Mouse (Mus musculus) c-Kit-positive CD71-positive TER-119-positive erythroid progenitor cells, embryonic 14.5 days (primary cell): ENCODE measurements around the gene Prkar1a.
"Not testable (repeated sequence)": the region's sequence is repeated elsewhere in the genome, so short reads cannot be mapped to it uniquely, and the experiment has no call there.

Experiments
- DNase-seq: peaks from one replicate; pipeline ENCODE4 v3.0.0-alpha.2; 2013; ENCODE audit warnings: low spot score

The Prkar1a gene

DNA sequence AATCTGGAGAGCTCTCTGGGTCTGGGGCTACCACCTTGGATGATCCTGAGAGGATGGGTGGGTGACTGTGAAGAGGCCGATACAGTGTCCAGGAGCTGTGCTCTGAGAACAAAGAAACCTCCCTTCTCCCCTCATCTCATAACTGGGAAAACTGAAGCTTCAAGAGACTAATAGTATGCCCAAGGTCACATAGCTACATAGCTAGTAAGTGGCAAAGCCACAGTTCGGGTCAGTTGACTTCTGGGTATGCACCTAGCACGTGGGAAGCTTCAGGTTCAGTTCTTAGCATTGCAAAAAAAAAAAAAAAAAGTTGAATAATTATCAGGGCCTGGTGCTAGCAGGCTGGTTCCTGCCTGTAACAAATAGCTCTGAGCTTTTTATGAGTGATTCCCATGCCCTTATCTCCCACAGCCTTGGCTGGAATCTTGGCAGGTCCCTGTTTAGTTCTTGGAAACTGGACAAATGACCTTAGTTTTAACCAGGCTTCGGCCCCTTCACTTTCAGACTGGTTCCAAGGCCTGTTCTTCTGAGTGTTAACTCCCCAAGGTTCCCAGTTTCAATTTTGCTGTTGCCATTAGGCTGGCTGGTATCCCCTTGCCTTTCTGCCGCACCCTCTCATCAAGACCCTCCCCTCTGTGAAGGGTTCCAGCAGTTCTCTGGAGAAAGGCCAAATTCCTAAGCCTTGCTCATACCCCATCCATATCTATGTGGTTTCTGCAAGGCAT lies 7.5 kb upstream of the Prkar1a start:
- DNase-seq = no peak

DNA sequence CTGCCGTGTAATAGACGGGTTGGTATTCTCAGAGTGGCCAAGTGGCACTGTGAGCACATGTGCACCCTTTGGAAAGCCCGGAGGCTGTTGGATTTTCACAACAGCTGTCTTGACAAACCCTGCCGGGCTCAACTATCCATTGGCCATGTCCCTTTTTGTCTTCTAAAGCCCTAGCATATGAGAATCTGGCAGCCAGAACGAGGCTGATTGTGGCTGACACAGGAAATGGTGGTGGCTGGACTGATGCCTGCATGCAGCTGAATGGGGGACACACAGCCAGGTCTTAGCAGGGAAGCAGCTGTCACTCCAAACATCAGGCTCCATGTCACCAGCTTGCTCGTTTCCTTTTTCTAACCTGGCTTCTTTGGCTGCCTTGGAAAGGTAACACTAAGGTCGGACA lies 695 bp upstream of the Prkar1a start:
- DNase-seq = no peak

DNA sequence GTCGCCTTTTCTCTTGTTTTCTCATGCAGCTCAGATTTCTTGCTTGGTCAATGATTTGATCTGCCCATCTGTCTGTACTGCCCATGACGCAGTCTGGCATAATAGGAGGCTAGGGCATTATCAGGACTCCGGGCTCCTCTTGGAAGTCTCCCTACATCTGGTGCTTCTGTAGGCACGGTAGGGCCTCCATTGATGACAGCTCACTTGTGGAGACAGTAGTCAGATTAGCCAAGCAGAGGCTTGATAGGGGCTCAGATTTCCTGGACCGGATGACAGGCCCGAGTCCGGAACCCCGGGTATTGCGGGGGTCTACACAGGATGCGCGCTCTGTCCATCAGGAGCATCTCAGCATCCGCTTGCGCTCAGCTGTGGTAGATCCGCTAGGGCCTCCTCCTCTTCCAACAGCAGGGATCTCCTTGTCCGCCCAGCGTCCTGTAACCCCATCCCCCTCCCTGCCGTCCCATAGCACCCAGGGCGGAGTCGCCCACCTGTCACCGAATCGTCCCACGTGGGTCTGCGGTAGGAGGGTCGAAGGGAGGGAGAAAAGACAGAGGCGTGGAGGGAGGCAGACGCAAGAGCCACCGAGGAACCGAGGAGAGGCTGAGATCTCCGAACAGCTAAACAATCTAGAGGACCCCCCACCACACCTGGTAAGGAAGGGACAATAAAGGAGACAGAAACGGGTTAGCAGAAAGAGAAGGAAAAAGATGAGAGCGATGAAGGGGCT lies 933 bp downstream of the Prkar1a start:
- DNase-seq = peak; percentile 25

DNA sequence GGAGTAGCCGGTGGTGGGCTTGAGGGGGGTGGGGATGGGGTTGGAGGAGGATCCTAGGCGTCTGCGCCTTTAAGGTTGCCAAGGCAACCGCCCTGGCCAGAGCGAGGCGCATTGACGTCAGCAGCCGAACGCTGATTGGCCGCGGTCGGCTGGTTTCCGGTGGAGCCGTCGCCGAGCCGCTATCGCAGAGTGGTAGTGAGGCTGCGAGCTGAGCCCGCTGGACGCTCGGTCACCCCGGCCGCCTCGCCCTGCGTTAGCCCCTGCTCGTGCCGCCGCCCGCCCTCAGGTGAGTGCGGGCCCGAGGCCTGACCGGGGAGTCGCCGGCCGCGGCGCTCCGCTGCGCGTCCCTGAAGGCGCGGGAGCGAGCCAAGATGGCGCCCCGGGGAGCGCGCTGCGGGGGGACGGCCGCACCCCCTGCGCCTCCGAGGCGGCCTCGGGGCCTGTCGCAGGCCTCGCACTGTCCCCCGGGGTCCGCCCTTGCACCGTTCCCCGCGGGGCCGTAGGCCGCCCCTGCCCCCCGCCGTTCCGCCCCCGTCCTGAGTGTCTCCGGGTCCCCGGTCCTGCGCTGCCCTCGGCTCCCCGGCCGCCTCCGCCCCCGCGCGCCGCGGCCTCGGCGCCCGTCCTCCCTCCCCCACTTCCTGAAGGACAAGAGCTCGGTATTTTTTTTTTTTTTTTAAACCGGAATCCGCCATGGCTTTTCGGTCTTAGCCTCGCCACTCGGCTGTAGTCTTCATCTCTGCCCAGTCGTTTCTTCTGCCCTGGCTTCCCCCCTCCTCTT lies 1.8 kb downstream of the Prkar1a start:
- peak; percentile 82 for DNase-seq

DNA sequence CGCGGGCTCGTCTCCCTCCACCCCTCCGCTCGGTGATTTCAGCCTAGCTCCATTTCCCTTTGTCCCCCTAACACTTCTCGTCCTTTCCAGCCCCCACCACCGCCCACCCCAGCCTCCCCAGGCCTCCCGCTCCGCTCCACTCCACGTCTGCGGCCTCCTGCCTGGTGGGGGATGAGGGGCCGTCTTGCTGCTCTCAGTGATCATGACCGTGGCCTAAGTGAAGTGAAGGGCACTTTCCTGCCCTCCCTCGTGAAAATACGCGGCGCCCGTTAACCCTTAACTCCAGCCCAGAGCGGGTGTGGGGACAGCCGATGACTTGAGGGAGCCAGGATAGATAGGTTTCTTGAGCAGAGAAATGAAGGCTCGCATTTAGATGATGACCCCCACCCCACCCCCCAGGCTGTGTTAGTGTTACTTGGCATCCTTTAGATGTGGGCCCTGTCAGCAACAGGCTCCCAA lies 2.4 kb downstream of the Prkar1a start:
- peak; percentile 17 for DNase-seq

DNA sequence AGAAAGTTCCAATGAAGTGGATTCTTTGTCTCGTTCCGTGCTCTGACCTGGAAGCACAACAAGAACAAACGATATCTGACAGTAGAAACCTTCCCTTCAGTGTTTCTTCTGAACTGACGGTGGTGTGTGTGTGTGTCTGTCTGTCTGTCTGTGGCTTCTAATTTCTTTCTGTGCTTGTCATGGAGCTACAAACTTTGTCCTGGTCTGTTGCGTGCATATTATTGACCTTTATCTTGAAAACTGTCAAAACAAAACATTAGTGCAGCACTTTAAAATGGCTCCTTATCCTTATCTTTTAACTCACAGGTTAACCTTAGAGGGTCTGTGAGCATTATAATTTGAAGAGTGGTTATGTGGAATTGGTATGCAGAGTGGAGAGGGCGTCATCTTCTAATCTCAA lies 3.3 kb downstream of the Prkar1a start:
- no peak for DNase-seq

DNA sequence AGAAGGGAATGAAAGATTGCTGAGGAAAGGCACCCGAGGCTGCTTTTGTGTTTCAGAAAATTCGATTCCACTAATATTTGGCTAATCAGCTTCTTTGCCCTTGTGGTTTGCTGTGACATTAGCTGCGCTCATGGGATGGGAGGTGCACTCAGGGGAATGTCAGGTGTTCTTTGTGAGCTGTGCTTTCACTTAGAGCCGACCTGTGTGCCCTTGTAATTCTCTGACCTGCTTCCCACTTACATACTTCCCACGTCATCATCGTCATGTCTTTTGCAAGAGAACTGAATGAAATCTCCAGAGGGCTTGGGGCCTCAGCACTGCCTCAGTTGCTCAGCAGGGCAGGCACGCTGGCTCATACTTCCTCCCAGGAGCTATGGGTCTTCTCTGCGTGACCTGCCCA lies 4.0 kb downstream of the Prkar1a start:
- no peak for DNase-seq

DNA sequence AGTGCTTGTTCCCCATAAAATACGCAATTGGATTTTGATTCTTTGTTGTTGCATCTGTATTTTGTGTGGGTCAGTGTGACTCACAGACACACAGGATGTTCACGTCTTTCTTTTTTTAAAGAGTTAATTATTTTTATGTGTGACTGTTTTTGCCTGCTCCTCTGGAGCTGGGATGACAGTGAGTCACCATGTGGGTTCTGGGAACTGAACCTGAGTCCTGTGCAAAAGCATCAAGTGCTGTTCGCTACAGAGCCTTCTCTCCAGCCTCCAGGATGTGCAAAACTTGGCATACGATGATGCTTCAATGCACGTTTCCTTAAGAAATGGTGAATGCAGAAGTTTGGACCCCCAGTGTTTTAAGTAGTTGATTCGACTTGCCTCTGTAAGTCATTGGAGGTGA lies 5.4 kb downstream of the Prkar1a start:
- DNase-seq = no peak

DNA sequence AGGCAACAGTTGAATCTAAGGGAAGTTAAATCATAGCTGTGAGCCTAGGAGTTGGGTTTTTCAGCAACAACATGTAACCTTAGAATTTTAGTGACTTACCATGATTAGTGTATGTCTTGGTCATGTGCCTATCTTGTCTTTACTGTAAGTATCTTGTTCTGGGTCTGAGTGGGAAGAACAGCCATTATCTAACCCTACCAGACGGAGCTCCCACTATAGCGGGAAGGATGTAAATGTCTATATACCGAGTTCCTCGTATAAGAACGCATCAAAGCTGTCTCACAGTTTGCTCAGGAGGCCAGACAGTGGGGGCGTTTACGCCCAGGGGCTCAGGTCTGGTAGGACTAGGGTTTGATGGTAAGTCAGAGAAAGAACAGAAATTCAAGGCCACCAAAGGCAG lies 7.0 kb downstream of the Prkar1a start:
- DNase-seq = peak; percentile 59

DNA sequence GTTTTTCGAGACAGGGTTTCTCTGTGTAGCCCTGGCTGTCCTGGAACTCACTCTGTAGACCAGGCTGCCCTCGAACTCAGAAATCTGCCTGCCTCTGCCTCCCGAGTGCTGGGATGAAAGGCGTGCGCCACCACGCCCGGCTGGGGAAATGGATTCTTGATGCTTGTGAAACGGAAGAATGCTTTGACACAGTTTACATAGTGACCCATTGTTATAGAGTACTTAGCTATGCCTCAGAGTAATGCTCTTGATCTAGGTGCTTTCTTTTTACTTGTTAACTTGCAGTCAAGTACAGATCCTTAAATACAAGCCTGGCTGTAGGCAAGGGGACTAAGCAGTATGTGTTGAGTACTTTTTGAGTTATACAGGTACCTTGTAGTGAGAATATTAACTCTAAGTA lies 11.3 kb downstream of the Prkar1a start:
- DNase-seq = not testable (repeated sequence)

DNA sequence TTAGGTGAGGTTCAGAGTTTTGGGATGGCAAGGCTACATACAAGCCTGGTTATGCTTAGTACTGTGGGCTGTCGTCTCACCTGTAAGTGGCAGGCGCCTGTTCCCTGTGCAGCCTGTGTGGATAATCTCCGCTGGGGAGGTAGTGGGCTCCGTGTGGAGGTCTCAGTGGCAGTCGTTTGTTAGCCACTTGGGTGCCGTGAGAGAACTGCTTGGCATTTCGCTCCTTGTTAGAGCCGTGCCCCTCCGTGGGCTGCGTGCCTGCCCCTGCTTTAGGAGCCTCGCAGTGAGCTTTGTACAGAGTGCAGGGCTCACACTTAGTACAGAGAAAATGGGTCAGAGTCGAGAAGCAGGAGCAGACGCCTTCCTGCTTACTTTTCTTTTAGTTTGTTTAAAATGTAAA lies 15.1 kb downstream of the Prkar1a start:
- no peak for DNase-seq

DNA sequence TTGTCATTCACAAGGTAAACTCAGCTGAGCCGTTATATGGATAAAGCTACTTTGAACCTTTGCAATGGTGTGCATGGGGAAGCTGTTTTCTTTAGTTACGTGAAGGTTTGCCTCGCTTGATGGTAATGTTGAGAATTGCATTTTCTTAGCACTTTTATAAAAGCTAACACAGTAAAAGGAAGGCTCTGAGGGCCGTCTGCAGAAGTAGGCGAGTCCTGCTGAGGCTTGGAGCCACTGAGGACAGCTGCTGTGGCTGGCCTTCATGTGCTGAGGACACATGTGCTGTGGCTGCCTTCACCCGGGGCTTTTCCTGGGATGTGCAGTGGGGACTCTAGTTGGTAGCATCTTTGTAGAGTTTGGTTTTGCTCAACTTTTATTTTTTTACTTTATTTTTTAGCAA lies 16.2 kb downstream of the Prkar1a start:
- no peak for DNase-seq

DNA sequence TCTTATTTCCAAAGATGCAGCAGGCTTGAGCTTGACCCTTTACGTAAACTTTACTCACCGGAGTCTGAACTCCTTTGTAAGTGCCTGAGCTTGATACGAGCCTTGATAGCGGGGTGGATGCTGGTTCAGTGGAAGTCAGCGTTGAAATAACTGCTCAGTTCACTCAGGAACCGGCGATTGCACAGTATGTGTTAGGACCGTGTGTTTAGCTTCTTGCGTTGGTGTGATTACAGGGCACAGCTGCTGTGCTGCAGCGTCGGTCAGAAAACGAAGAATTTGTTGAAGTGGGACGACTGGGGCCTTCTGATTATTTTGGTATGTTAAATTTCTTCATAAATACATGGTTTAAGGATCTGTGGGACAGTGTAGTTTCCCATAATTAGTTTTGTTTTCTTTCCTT lies 17.2 kb downstream of the Prkar1a start:
- DNase-seq = no peak

DNA sequence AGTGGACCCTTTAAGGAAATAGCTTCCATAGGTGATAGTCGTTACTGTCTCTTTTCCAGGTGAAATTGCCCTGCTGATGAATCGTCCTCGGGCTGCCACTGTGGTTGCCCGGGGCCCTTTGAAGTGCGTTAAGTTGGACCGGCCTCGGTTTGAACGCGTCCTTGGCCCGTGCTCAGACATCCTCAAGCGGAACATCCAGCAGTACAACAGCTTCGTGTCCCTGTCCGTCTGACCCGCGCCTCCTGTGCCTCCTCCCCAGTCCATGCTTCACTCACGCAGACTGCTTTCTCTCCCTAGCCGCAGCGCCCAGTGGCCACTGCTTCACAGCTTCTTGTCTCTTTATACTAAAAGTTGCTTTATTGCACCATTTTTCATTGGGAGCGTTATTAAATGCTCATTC lies 18.2 kb downstream of the Prkar1a start:
- DNase-seq = no peak

DNA sequence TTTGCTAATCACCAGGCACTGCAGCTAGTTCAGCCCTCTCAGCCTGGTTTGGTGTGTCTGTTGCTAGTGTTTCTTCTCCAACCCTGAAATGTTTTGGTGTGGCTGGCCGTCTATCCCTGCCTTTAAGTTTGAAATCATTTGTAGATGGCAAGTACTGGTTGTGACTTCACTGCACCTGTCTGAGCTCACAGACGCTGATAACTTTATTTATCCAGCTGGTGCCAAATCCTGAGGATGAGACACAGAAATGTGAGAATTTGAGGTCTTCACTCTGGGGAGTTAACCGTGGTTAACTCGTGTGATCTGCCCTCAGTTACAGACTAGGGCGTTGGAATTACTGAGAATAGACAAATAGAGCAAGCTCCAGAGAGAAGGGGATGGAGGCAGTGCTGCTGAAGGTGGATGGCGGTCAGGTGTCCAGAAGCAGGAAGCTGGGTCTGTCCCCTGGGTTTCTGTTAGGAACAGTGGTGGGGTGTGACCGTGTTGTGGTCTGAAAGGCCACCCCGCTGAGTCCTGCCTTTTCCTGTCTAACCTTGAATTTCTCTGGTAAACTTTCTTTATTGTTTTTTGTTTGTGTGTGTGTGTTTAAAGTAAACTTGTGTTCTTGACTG lies 19.0 kb downstream of the Prkar1a start:
- no peak for DNase-seq

DNA sequence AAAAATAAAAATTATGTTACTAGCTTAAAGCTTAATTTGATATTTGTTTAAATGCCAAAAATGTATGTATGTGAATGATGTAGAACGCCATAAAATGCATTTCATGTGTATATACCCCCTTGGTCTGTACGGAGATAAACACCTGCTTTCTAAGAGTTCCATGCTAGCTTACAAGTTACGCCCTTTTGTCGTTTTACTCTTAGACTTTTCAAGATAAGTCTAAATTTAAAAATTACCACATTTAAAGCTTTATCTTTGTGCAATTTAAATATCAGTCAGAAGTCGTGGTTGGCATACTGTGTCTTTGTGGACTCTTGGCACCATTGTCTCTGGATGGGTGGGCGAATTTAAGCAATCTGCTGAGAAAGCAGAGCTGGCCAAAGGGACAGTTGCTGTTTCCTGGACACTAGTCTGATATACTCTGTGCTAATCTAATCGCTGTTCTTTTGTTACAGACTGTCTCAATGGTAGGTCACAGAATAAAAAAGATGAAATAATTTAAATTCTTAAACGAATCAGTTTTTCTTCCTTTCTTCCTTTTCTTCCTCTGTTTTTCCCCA lies 20.0 kb downstream of the Prkar1a start:
- DNase-seq = no peak

DNA sequence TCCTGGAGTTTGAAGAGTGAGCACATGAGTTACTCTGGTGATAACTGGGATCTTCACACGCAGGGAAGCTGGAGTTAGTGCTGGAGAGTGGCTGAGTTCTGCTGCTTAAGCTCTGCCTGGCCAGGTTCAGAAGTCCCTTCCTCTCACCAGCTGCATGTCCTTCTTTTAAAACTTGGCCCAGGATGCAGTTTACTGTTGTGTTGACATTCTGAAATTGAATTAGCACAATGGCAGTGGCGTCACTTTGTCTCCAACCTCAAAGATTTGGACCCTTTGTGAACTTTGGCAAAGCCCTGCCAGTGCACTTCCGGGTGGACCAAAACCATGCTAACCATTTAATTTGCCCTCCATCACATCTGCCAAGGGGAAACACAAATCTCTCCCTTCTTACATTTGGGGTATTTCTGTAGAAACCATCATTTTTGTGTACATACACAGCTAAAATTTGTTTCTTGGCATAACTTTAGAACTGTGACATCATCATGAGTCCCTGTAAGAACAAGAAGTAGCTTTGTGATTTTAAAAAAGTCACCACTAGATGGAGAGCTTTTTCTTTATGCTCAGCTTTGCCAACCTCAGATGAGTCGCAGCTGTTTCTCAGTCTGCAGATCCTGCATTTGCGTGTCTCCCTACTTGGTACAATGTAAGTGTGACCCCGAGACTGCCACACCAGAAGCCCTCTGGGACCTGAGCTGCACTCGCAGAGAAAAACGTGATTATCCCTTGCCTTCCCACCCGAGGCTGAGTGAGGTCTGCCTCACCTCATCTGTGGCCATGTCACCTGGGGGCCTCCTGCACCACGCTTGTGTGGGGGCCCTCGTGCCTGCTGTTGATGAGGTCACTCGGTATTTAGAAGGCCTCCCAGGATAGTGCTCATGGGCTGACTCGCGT lies 21.1 kb downstream of the Prkar1a start:
- DNase-seq = peak; percentile 21

DNA sequence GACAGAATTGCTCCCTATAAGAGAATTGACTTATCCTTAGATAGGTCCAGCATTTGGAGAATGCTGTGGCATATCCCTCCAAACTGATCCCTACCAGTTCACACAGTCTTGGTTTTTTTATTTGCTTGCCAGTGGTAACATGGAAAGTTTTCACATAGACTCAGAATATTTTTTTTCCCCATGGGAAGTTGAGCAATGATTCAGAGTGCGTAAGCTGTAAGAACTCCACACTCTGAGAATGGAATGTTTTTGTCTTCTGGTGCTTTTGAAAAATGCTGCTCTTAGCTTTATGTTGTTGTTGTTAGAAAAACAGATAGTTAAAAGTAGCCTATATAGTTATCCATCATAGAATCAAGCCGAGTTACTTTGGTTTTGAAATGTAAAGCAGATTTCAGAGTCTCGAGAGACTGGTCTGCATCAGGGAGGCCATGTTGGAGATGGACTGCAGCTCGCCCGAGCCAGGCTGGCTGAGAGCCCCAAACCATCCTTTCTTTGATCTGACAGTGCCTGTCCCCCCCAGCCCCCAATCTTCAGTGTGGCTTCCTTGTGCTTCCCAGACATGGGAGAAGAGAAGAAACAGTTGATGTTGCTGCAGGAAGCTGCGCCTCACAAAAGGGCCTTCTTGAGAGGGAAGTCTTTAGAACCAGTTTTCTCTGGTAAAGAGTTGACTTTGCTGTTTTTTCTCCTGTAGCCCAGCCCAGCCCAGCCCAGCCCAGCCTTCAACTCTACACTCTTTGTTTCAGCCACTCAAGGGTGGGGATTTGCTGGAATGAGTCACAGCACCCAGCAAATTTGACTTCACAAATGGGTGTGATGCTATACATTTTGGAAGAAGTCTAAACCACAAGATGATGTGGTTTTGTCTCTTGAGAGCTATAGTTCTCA lies 22.2 kb downstream of the Prkar1a start:
- no peak for DNase-seq

DNA sequence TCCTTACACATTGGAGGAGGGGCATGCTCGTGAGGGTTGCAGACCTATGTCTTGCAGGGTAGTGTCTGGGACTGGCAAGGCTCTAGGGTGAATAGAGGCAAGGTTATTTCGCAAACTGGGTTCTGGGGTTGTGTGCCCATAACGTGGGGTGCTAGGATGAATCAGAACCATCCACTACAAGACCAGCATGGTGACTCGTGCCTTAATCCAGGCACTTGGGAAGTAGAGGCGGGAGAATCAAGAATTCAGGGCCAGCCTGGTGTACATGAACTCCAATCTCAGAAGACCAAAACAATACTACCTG lies 22.8 kb downstream of the Prkar1a start:
- no peak for DNase-seq

DNA sequence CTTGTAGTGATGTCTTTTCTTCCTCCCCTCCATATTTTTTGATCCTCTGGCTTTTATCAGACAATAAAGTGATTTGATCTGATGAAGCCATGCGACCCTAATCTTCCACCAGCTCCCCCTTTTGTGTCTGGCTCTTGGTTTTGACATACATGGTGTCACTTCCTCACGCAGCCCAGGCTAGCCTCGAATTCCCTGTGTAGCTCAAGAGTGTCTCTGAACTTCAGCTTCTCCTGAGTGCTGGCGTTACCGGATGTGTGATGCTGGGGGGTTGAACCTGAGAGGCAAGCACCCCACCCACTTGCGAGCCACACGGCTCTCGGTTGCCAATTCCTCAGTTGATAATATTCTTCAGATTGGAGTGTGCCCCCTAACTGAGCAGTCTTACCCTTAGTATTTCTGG lies 23.2 kb downstream of the Prkar1a start:
- no peak for DNase-seq
